Mouse (Mus musculus) ZHBTc4 (cell line): ENCODE results near the gene Taf8.

Source experiments
- DNase-seq: peaks from one replicate; pipeline ENCODE4 v3.0.0-alpha.2; 2011; ENCODE audit warnings: low read depth, low spot score

The Taf8 gene

GRCm38 (mm10) chr17:47501946-47502706 lies at the start of gene Taf8:
Gene Taf8, minus strand, starts transcription at chr17:47502292.
- peak; percentile 99 for DNase-seq

GRCm38 (mm10) chr17:47551049-47551448 lies 49.0 kb upstream of the Taf8 start:
- DNase-seq = peak; percentile 61

GRCm38 (mm10) chr17:47545861-47546331 lies 43.8 kb upstream of the Taf8 start:
- no peak for DNase-seq

GRCm38 (mm10) chr17:47545154-47545553 lies 43.1 kb upstream of the Taf8 start:
- no peak for DNase-seq

- DNase-seq = no peak
Measured at GRCm38 (mm10) chr17:47543051-47543650, 41.1 kb upstream of the Taf8 start.

- DNase-seq = peak; percentile 82
Measured at GRCm38 (mm10) chr17:47542061-47542460, 40.0 kb upstream of the Taf8 start.

- DNase-seq = no peak
Measured at GRCm38 (mm10) chr17:47539128-47539527, 37.0 kb upstream of the Taf8 start.

GRCm38 (mm10) chr17:47538049-47538448 lies 36.0 kb upstream of the Taf8 start:
- DNase-seq = no peak

GRCm38 (mm10) chr17:47535812-47536236 lies 33.7 kb upstream of the Taf8 start:
- DNase-seq = no peak

- no peak for DNase-seq
Measured at GRCm38 (mm10) chr17:47533691-47534090, 31.6 kb upstream of the Taf8 start.

GRCm38 (mm10) chr17:47532364-47532763 lies 30.3 kb upstream of the Taf8 start:
- DNase-seq = no peak

GRCm38 (mm10) chr17:47531387-47531818 lies 29.3 kb upstream of the Taf8 start:
- peak; percentile 72 for DNase-seq

- no peak for DNase-seq
Measured at GRCm38 (mm10) chr17:47529595-47529994, 27.5 kb upstream of the Taf8 start.

- DNase-seq = peak; percentile 69
Measured at GRCm38 (mm10) chr17:47528919-47529318, 26.8 kb upstream of the Taf8 start.

- no peak for DNase-seq
Measured at GRCm38 (mm10) chr17:47527581-47528300, 25.6 kb upstream of the Taf8 start.

GRCm38 (mm10) chr17:47526856-47527520 lies 24.9 kb upstream of the Taf8 start:
- no peak for DNase-seq

- DNase-seq = no peak
Measured at GRCm38 (mm10) chr17:47524991-47525390, 22.9 kb upstream of the Taf8 start.

- no peak for DNase-seq
Measured at GRCm38 (mm10) chr17:47524055-47524454, 22.0 kb upstream of the Taf8 start.

- DNase-seq = no peak
Measured at GRCm38 (mm10) chr17:47523211-47523682, 21.2 kb upstream of the Taf8 start.

- DNase-seq = no peak
Measured at GRCm38 (mm10) chr17:47522536-47522935, 20.4 kb upstream of the Taf8 start.

GRCm38 (mm10) chr17:47521551-47522258 lies 19.6 kb upstream of the Taf8 start:
- peak; percentile 95 for DNase-seq
